Mouse (Mus musculus): ENCODE results near the gene Clstn3. TPM values are rescaled to one million over a fixed set of nuclear protein-coding genes. Genes with fewer than 3 reads are reported as not detected.
A peak's percentile ranks its signal among the peaks of the same experiment; 100 is the strongest.

The Clstn3 gene
- total and polyA plus RNA-seq, 3 experiments, result 17.7 to 126 (median 21.4) TPM

GRCm38 (mm10) chr6:124491427-124491826, 26.8 kb upstream of the Clstn3 start:
- Histone ChIP-seq H3K9ac (ENCODE audit: insufficient read depth, low read depth) (no peak overlapping the region), H3K27ac (ENCODE audit: insufficient read depth, low read depth) (no peak overlapping the region), H3K79me2 (replicated peaks; ENCODE audit: control insufficient read depth, extremely low read depth, insufficient read depth, poor library complexity, severe bottlenecking) (no peaks in the 10 kb centered on the region), H3K9me3 (replicated peaks; ENCODE audit: low read length) (peaks cover 10% of the 10 kb centered on the region), H3K27me3 (replicated peaks) (no peaks in the 10 kb centered on the region), H3K4me1 (ENCODE audit: control insufficient read depth in 1 of 2, insufficient read depth in 2 of 2) (peaks cover 5 to 25% of the 10 kb centered on the region in 2 experiments), H3K4me2 (ENCODE audit: insufficient read depth, low read depth, poor library complexity, severe bottlenecking) (no peak overlapping the region), H3K4me3 (replicated peaks in 1 of 3; ENCODE audit: low read depth in 2 of 3, low read length in 2 of 3, poor library complexity in 1 of 3) (no peak overlapping the region), H3K36me3 (replicated peaks in 1 of 2; ENCODE audit: control insufficient read depth in 1 of 2, insufficient read depth in 1 of 2, low read length in 1 of 2) (no peaks in the 10 kb centered on the region)
- dilution Hi-C loops (cut with MboI; ENCODE audit: extremely low pct_ligation_motif_present, extremely low pct_unique_long_range_greater_than_20kb, low sequenced_read_pairs) (no loop called here), in situ Hi-C loops (cut with MboI; ENCODE audit: low pct_ligation_motif_present, low pct_unique_long_range_greater_than_20kb, low sequenced_read_pairs) (no loop called here)
- peak; percentile 87; the same call in 1 of the 2 replicates for TF ChIP-seq MAX (IDR thresholded peaks at IDR 0.05; ENCODE audit: low read length)
- peak; percentile 74; the same call in 1 of the 2 replicates for TF ChIP-seq MYC (IDR thresholded peaks at IDR 0.05; ENCODE audit: low read depth, low read length)
- TF ChIP-seq POLR2AphosphoS2 (IDR thresholded peaks at IDR 0.05; ENCODE audit: low read depth, low read length), result no peak
- TF ChIP-seq JUN (IDR thresholded peaks at IDR 0.05; ENCODE audit: insufficient read depth, low read depth, low read length), result no peak
- TF ChIP-seq BHLHE40 (IDR thresholded peaks at IDR 0.05; ENCODE audit: low read depth, low read length), result peak; percentile 80
- no peak for TF ChIP-seq EP300 (IDR thresholded peaks at IDR 0.05; ENCODE audit: low read length)
- peak; percentile 41 for DNase-seq (ENCODE audit: extremely low read depth)

GRCm38 (mm10) chr6:124488952-124489351, 24.4 kb upstream of the Clstn3 start:
- no peaks in the 10 kb centered on the region for H3K36me3 ChIP-seq (replicated peaks in 1 of 2; ENCODE audit: control insufficient read depth in 1 of 2, insufficient read depth in 1 of 2, low read length in 1 of 2)
- H3K4me2 ChIP-seq (ENCODE audit: insufficient read depth, low read depth, poor library complexity, severe bottlenecking), result no peak overlapping the region
- H3K4me3 ChIP-seq (replicated peaks in 1 of 3; ENCODE audit: low read depth in 2 of 3, low read length in 2 of 3, poor library complexity in 1 of 3), result no peak overlapping the region
- no peak overlapping the region for H3K9ac ChIP-seq (ENCODE audit: insufficient read depth, low read depth)
- peaks cover 5 to 25% of the 10 kb centered on the region in 2 experiments for H3K4me1 ChIP-seq (ENCODE audit: control insufficient read depth in 1 of 2, insufficient read depth in 2 of 2)
- DNase-seq (ENCODE audit: extremely low read depth), result no peak
- TF ChIP-seq USF2 (conservative IDR thresholded peaks at IDR 0.05; ENCODE audit: low read depth, low read length), result no peak
- peak; percentile 62 for TF ChIP-seq ZNF384 (IDR thresholded peaks at IDR 0.05; ENCODE audit: low read depth, low read length)
- H3K9me3 ChIP-seq (replicated peaks; ENCODE audit: low read length), result peaks cover 6% of the 10 kb centered on the region
- in situ Hi-C loops (cut with MboI; ENCODE audit: low pct_ligation_motif_present, low pct_unique_long_range_greater_than_20kb, low sequenced_read_pairs), result no loop called here
- H3K27ac ChIP-seq (ENCODE audit: insufficient read depth, low read depth), result no peak overlapping the region
- no peaks in the 10 kb centered on the region for H3K27me3 ChIP-seq (replicated peaks)
- H3K79me2 ChIP-seq (replicated peaks; ENCODE audit: control insufficient read depth, extremely low read depth, insufficient read depth, poor library complexity, severe bottlenecking), result no peaks in the 10 kb centered on the region
- dilution Hi-C loops (cut with MboI; ENCODE audit: extremely low pct_ligation_motif_present, extremely low pct_unique_long_range_greater_than_20kb, low sequenced_read_pairs), result no loop called here

- H3K27ac ChIP-seq (ENCODE audit: insufficient read depth, low read depth), result no peak overlapping the region
- H3K36me3 ChIP-seq (replicated peaks in 1 of 2; ENCODE audit: control insufficient read depth in 1 of 2, insufficient read depth in 1 of 2, low read length in 1 of 2), result no peaks in the 10 kb centered on the region
- DNase-seq (ENCODE audit: extremely low read depth), result no peak
- no peak overlapping the region for H3K4me2 ChIP-seq (ENCODE audit: insufficient read depth, low read depth, poor library complexity, severe bottlenecking)
- H3K79me2 ChIP-seq (replicated peaks; ENCODE audit: control insufficient read depth, extremely low read depth, insufficient read depth, poor library complexity, severe bottlenecking), result no peaks in the 10 kb centered on the region
- TF ChIP-seq JUND (conservative IDR thresholded peaks at IDR 0.05; ENCODE audit: low read depth, low read length), result no peak
- no peak for TF ChIP-seq POLR2A (IDR thresholded peaks at IDR 0.05; ENCODE audit: low read depth, low read length)
- TF ChIP-seq NRF1 (IDR thresholded peaks at IDR 0.05; ENCODE audit: low read depth, low read length), result no peak
- TF ChIP-seq RCOR1 (conservative IDR thresholded peaks at IDR 0.05; ENCODE audit: low read depth, low read length), result no peak
- no peak for TF ChIP-seq USF2 (conservative IDR thresholded peaks at IDR 0.05; ENCODE audit: low read depth, low read length)
- TF ChIP-seq EP300 (IDR thresholded peaks at IDR 0.05; ENCODE audit: low read length), result no peak
- TF ChIP-seq TBP (conservative IDR thresholded peaks at IDR 0.05; ENCODE audit: low read depth, low read length), result no peak
- TF ChIP-seq UBTF (IDR thresholded peaks at IDR 0.05; ENCODE audit: low read depth, low read length), result no peak
- no peak for TF ChIP-seq SMC3 (IDR thresholded peaks at IDR 0.05; ENCODE audit: low read depth, low read length)
- no peak for TF ChIP-seq MYC (IDR thresholded peaks at IDR 0.05; ENCODE audit: low read depth, low read length)
- TF ChIP-seq TCF12 (IDR thresholded peaks at IDR 0.05; ENCODE audit: low read depth, low read length), result no peak
- TF ChIP-seq CTCF (conservative IDR thresholded peaks at IDR 0.05 in 1 of 2, IDR thresholded peaks at IDR 0.05 in 1 of 2; ENCODE audit: low read depth in 2 of 2, low read length in 2 of 2), result no peak
- no peak for TF ChIP-seq POLR2AphosphoS2 (IDR thresholded peaks at IDR 0.05; ENCODE audit: low read depth, low read length)
- TF ChIP-seq ELF1 (IDR thresholded peaks at IDR 0.05; ENCODE audit: low read depth, low read length), result no peak
- no peak for TF ChIP-seq MEF2A (IDR thresholded peaks at IDR 0.05; ENCODE audit: borderline replicate concordance, low read depth, low read length)
- dilution Hi-C loops (cut with MboI; ENCODE audit: extremely low pct_ligation_motif_present, extremely low pct_unique_long_range_greater_than_20kb, low sequenced_read_pairs) (no loop called here), in situ Hi-C loops (cut with MboI; ENCODE audit: low pct_ligation_motif_present, low pct_unique_long_range_greater_than_20kb, low sequenced_read_pairs) (no loop called here)
- H3K9ac ChIP-seq (ENCODE audit: insufficient read depth, low read depth), result no peak overlapping the region
- peaks cover 6% of the 10 kb centered on the region for H3K9me3 ChIP-seq (replicated peaks; ENCODE audit: low read length)
- H3K27me3 ChIP-seq (replicated peaks), result peaks cover 8% of the 10 kb centered on the region
- H3K4me1 ChIP-seq (ENCODE audit: control insufficient read depth in 1 of 2, insufficient read depth in 2 of 2), result peaks cover 9 to 12% of the 10 kb centered on the region in 2 experiments
- H3K4me3 ChIP-seq (replicated peaks in 1 of 3; ENCODE audit: low read depth in 2 of 3, low read length in 2 of 3, poor library complexity in 1 of 3), result no peak overlapping the region
Measured at GRCm38 (mm10) chr6:124487509-124487908, 22.9 kb upstream of the Clstn3 start.

Measured in CH12.LX (cell line).